Mouse (Mus musculus): ENCODE results near the gene Gnl3. TPM values are rescaled to one million over a fixed set of nuclear protein-coding genes. Genes with fewer than 3 reads are reported as not detected.

Gene Gnl3
- polyA plus RNA-seq, 1 experiment, result 5.5 TPM

DNA sequence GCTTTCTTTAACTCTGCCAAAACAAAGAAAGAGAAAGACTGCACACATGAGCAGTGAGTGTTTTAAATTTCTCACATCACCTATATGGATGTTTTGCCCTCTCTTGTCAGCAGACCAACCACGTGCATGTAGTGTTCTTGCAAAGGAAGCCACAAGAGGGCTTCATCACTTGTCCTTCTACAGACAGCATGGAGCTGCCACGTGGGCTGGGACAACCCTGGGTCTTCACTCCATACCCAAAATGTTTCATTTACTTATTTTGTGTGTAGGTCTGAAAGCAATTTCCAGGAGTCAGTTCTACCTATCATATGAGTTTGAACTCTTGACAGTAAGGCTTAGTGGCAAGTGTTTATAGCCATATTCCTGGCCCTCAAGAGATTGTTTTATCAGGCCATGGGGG is 1.1 kb downstream of the Gnl3 start:
- no peak overlapping the region for H3K27ac ChIP-seq (ENCODE audit: insufficient read depth, low read depth, low read length)
- WGBS, result 1% methylated on average over 2 of the region's 2 CpGs
- no peaks in the 10 kb centered on the region for H3K27me3 ChIP-seq (ENCODE audit: control insufficient read depth, insufficient read depth, low read length)
- H3K4me1 ChIP-seq (ENCODE audit: control insufficient read depth, insufficient read depth, insufficient read length, low read length), result 0 out of 2 replicates have a peak, but pooled peaks cover 4% of the 10 kb centered on the region
- peak overlapping the region; percentile 100; the same call in 1 of the 2 replicates for H3K4me3 ChIP-seq (ENCODE audit: low read depth, low read length)
- peaks cover 34% of the 10 kb centered on the region for H3K36me3 ChIP-seq (ENCODE audit: control insufficient read depth, insufficient read depth, low read length)
- no peak for TF ChIP-seq CTCF (IDR thresholded peaks at IDR 0.05; ENCODE audit: extremely low read depth, insufficient read length, insufficient replicate concordance, low read depth, low read length)

- Histone ChIP-seq H3K27me3 (ENCODE audit: control insufficient read depth, insufficient read depth, low read length) (no peaks in the 10 kb centered on the region), H3K4me1 (ENCODE audit: control insufficient read depth, insufficient read depth, insufficient read length, low read length) (0 out of 2 replicates have a peak, but pooled peaks cover 2% of the 10 kb centered on the region), H3K36me3 (ENCODE audit: control insufficient read depth, insufficient read depth, low read length) (peaks cover 40% of the 10 kb centered on the region), H3K27ac (ENCODE audit: insufficient read depth, low read depth, low read length) (no peak overlapping the region), H3K4me3 (ENCODE audit: low read depth, low read length) (no peak overlapping the region)
- WGBS, result 48% methylated on average over 1 of the region's 1 CpGs
- TF ChIP-seq POLR2A (IDR thresholded peaks at IDR 0.05; ENCODE audit: low read depth, low read length), result no peak
- TF ChIP-seq CTCF (IDR thresholded peaks at IDR 0.05; ENCODE audit: extremely low read depth, insufficient read length, insufficient replicate concordance, low read depth, low read length), result no peak
Measured at GRCm38 (mm10) chr14:31016063-31016462, 2.9 kb downstream of the Gnl3 start.

DNA sequence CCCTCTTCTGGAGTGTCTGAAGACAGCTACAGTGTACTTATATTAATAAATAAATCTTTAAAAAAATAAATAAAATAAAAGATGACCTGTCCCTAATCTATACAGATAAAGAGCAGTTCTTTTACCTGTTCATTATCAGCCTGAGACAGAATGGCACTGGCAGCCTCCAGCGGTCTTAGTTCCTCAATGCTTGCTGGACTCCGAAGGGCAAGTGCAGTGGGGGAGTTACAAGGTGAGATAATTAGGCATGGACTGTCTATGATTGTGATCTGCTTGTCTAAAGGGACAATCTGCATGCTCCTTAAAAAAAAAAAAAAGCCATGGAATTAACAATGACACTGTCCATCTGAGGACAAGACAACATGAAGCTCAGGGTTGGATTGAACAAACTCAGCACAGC is 5.0 kb downstream of the Gnl3 start:
- H3K27ac ChIP-seq (ENCODE audit: insufficient read depth, low read depth, low read length), result no peak overlapping the region
- H3K4me3 ChIP-seq (ENCODE audit: low read depth, low read length), result no peak overlapping the region
- H3K4me1 ChIP-seq (ENCODE audit: control insufficient read depth, insufficient read depth, insufficient read length, low read length), result no peaks in the 10 kb centered on the region
- WGBS, result 93% methylated on average over 2 of the region's 2 CpGs
- H3K36me3 ChIP-seq (ENCODE audit: control insufficient read depth, insufficient read depth, low read length), result peaks cover 49% of the 10 kb centered on the region
- TF ChIP-seq CTCF (IDR thresholded peaks at IDR 0.05; ENCODE audit: extremely low read depth, insufficient read length, insufficient replicate concordance, low read depth, low read length) (no peak), POLR2A (IDR thresholded peaks at IDR 0.05; ENCODE audit: low read depth, low read length) (no peak)
- no peaks in the 10 kb centered on the region for H3K27me3 ChIP-seq (ENCODE audit: control insufficient read depth, insufficient read depth, low read length)

DNA sequence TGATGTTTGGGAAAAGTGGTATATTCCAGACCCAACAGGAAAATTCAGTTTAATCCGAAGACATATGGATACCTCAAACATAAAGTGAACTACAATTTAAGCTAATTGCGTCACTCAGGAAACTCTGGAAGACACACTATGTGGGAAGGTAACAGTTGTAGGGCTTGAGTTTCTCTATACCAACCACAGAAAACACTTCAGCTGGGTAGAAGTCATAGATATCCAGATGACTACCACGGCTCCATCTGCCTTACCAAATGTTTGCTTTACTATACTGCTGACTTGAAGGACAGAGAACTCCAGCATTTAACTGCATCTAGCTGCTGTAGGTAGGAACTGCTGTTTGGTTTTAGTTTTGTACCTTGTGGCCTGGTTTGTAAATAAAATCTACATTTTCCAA is 7.4 kb downstream of the Gnl3 start:
- peaks cover 51% of the 10 kb centered on the region for H3K36me3 ChIP-seq (ENCODE audit: control insufficient read depth, insufficient read depth, low read length)
- 89% methylated on average over 3 of the region's 3 CpGs for WGBS
- H3K27me3 ChIP-seq (ENCODE audit: control insufficient read depth, insufficient read depth, low read length), result no peaks in the 10 kb centered on the region

DNA sequence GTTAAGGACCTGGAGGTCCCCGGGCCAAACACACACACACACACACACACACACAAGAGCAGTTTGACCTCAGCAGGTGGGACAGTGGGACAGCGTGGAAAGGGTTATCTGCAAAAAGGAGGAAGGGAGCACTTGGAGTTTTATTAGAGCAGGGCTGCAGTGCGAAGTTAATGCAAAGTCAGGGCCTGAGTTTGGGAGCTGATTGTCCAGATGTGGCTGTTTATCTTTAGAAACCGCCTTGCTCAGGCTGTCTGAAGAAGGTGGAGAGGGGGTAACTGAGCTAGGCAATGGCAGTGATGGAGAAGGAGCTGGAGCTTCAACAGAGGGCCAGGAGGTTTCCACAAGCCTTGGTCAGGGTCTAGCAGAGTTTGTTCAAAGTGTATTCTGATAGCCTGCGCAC is 12.2 kb downstream of the Gnl3 start:
- 75% methylated on average over 5 of the region's 5 CpGs for WGBS
- TF ChIP-seq CTCF (IDR thresholded peaks at IDR 0.05; ENCODE audit: extremely low read depth, insufficient read length, insufficient replicate concordance, low read depth, low read length) (no peak), POLR2A (IDR thresholded peaks at IDR 0.05; ENCODE audit: low read depth, low read length) (no peak)
- Histone ChIP-seq H3K27ac (ENCODE audit: insufficient read depth, low read depth, low read length) (no peak overlapping the region), H3K4me1 (ENCODE audit: control insufficient read depth, insufficient read depth, insufficient read length, low read length) (no peaks in the 10 kb centered on the region), H3K4me3 (ENCODE audit: low read depth, low read length) (no peak overlapping the region), H3K27me3 (ENCODE audit: control insufficient read depth, insufficient read depth, low read length) (no peaks in the 10 kb centered on the region), H3K36me3 (ENCODE audit: control insufficient read depth, insufficient read depth, low read length) (peaks cover 15% of the 10 kb centered on the region)

More for the DNA sequence above, 7.4 kb downstream of the Gnl3 start:
- no peaks in the 10 kb centered on the region for H3K4me1 ChIP-seq (ENCODE audit: control insufficient read depth, insufficient read depth, insufficient read length, low read length)
- H3K4me3 ChIP-seq (ENCODE audit: low read depth, low read length), result no peak overlapping the region
- H3K27ac ChIP-seq (ENCODE audit: insufficient read depth, low read depth, low read length), result no peak overlapping the region
- TF ChIP-seq POLR2A (IDR thresholded peaks at IDR 0.05; ENCODE audit: low read depth, low read length) (no peak), CTCF (IDR thresholded peaks at IDR 0.05; ENCODE audit: extremely low read depth, insufficient read length, insufficient replicate concordance, low read depth, low read length) (no peak)

DNA sequence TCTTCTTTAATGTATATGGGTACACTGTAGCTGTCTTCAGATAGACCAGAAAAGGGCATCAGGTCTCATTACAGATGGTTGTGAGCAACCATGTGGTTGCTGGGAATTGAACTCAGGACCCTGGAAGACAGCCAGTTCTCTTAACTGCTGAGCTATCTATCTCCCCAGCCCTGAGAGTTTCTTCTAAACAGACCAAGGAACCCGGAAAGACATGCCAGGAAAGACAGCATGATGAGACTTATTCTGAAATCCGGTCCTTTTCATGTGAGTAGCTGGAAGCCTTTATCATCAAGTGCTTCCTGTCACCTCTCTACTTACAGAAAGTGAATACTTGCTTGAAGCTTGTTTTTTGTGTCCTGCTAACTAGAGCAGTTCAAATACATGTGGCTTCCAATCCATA is 14.4 kb downstream of the Gnl3 start:
- H3K36me3 ChIP-seq (ENCODE audit: control insufficient read depth, insufficient read depth, low read length), result peaks cover 6% of the 10 kb centered on the region; the same call in 1 of the 2 replicates
- no peak overlapping the region for H3K27ac ChIP-seq (ENCODE audit: insufficient read depth, low read depth, low read length)
- H3K4me3 ChIP-seq (ENCODE audit: low read depth, low read length), result no peak overlapping the region
- WGBS, result 52% methylated on average over 2 of the region's 2 CpGs
- TF ChIP-seq CTCF (IDR thresholded peaks at IDR 0.05; ENCODE audit: extremely low read depth, insufficient read length, insufficient replicate concordance, low read depth, low read length) (no peak), POLR2A (IDR thresholded peaks at IDR 0.05; ENCODE audit: low read depth, low read length) (no peak)
- no peaks in the 10 kb centered on the region for H3K4me1 ChIP-seq (ENCODE audit: control insufficient read depth, insufficient read depth, insufficient read length, low read length)
- no peaks in the 10 kb centered on the region for H3K27me3 ChIP-seq (ENCODE audit: control insufficient read depth, insufficient read depth, low read length)

GRCm38 (mm10) chr14:31001307-31002205 is 17.4 kb downstream of the Gnl3 start, which contains the start of the genes Glt8d1 and Spcs1:
Gene Glt8d1, plus strand, starts transcription at chr14:31001400.
Gene Spcs1, minus strand, starts transcription at chr14:31001672.
- Histone ChIP-seq H3K27ac (ENCODE audit: insufficient read depth, low read depth, low read length) (peak within 1 kb of the TSS; percentile 79), H3K27me3 (ENCODE audit: control insufficient read depth, insufficient read depth, low read length) (no peaks in the 10 kb centered on the region), H3K4me1 (ENCODE audit: control insufficient read depth, insufficient read depth, insufficient read length, low read length) (no peaks in the 10 kb centered on the region), H3K4me3 (ENCODE audit: low read depth, low read length) (peak within 1 kb of the TSS; percentile 94), H3K36me3 (ENCODE audit: control insufficient read depth, insufficient read depth, low read length) (peaks cover 11% of the 10 kb centered on the region; the same call in 1 of the 2 replicates)
- WGBS, result 1% methylated on average over 84 of the region's 84 CpGs
- TF ChIP-seq CTCF (IDR thresholded peaks at IDR 0.05; ENCODE audit: extremely low read depth, insufficient read length, insufficient replicate concordance, low read depth, low read length) (no peak), POLR2A (IDR thresholded peaks at IDR 0.05; ENCODE audit: low read depth, low read length) (peak; percentile 63; the same call in 1 of the 2 replicates)
